Mouse (Mus musculus): ENCODE measurements around the gene Akap11.

DNA sequence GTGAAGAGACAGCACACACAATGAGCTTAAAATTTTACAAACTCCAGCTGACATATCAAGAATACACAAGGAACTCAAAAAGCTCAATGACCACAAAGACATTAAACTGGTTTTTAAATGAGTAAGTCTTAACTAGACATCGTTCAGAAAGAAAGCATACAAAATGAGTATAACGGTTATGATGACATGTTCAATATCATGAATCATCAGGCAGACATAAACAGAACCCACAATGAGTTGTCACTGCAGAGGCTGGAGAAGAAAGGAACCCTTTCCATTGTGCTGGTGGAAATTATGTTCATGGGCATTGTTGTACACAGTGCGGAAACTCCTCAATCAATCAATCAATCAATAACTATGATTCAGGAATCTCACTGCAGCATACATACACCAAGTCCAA is 62.5 kb downstream of the Akap11 start:
- no peak for TF ChIP-seq HCFC1 (IDR thresholded peaks at IDR 0.05; ENCODE audit: borderline replicate concordance, insufficient read depth, low read length)
- TF ChIP-seq ZC3H11A (IDR thresholded peaks at IDR 0.05; ENCODE audit: borderline replicate concordance, low read depth, low read length) = no peak
- TF ChIP-seq CHD2 (IDR thresholded peaks at IDR 0.05; ENCODE audit: low read depth, low read length) = no peak
- TF ChIP-seq ZNF384 (IDR thresholded peaks at IDR 0.05; ENCODE audit: low read depth, low read length) = no peak
- no peak for TF ChIP-seq MAFK (IDR thresholded peaks at IDR 0.05; ENCODE audit: insufficient read depth, low read depth, low read length)

Measured in ES-E14 (cell line).